16 mouse cellular contexts compared by ENCODE assay signal in the genomic region with DNA sequence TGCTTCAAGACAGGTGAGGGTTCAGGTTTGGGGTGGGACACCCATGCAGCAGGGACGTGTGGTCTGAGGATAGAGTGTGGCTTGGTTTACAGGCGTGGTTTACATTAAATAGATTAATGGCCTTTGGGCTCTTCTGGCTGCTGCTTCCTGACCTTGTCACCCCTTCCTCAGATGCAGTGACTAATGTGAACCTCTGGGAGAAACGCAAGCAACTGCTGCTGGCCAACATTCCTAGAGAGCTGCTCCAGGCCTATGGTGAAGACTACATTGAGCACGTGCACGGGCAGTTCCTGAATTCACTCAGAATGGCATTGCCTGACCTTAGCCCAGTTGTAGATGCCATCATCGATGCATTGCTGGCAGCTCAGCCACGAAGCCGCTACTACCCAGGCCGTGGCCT. TPM values are rescaled to one million over a fixed set of nuclear protein-coding genes. Genes with fewer than 3 reads are reported as not detected.
"Had no signal": no experiment of that assay in that cellular context is flagged by ENCODE, and none has a peak within 500 bp of the region (broad histone marks: within the 10 kb centered on the region; RNA-seq: fewer than 3 reads in every experiment).

No protein-coding gene starts in this region.

- H3K4me2 ChIP-seq: limb, embryonic 13.5 days had no signal

- DNase-seq: kidney, adult 11 months; kidney, postnatal 36 days; layer of hippocampus, adult 9-11 months; layer of hippocampus, postnatal 36 days; midbrain, embryonic 14.5 days; right cerebral cortex, adult 18-20 months; right cerebral cortex, postnatal 25 days; thymus, adult 18-20 months; thymus, postnatal 14 days had no signal

- H3K27ac ChIP-seq: limb, embryonic 13.5 days; liver, embryonic 14.5 days had no signal

- H3K4me3 ChIP-seq: limb, embryonic 13.5 days had no signal

- H3K9ac ChIP-seq: limb, embryonic 13.5 days; liver, embryonic 14.5 days had no signal

- H3K9me3 ChIP-seq: limb, embryonic 13.5 days had no signal

RNA-seq across cellular contexts. Expression of gene Hsd11b2, which starts 4.3 kb away (rescaled TPM):
- total RNA-seq: layer of hippocampus, adult 18-20 months; layer of hippocampus, postnatal 36 days; left cerebral cortex, adult 8-10 months; left cerebral cortex, postnatal 25 days; liver, adult 2 months; megakaryocyte, adult 5-6 weeks had no signal
